Mouse (Mus musculus) left cerebral cortex, adult 9 months (tissue): Measurements from ENCODE around the gene Gm2026.
"Not testable (repeated sequence)": the region's sequence is repeated elsewhere in the genome, so short reads cannot be mapped to it uniquely, and the experiment has no call there.

Source experiments
- DNase-seq, 2 experiments: peaks; one replicate each; pipeline ENCODE4 v3.0.0; 2022; ENCODE audit warnings: low spot score in 2 of 2

Gm2026 gene

GRCm38 (mm10) chr2:175965031-175965430 is at the start of gene Gm2026:
Gm2026 (plus strand) TSS chr2:175965331.
- DNase-seq = not testable (repeated sequence)

GRCm38 (mm10) chr2:175931000-175931399 is 34.1 kb upstream of the Gm2026 start, which contains the start of gene Zfp966:
Zfp966 (minus strand) TSS chr2:175931100.
- DNase-seq = not testable (repeated sequence)
